Mouse (Mus musculus): ENCODE measurements around the gene Limd2.

Limd2 gene

GRCm38 (mm10) chr11:106173228-106173627, 12.6 kb upstream of the Limd2 start:
- DNase-seq (ENCODE audit: low spot score), result no peak

- no peak for DNase-seq (ENCODE audit: low spot score)
Observed at GRCm38 (mm10) chr11:106170807-106171206, 10.1 kb upstream of the Limd2 start.

- no peak for DNase-seq (ENCODE audit: low spot score)
Observed at GRCm38 (mm10) chr11:106167435-106167834, 6.8 kb upstream of the Limd2 start.

GRCm38 (mm10) chr11:106164601-106165180, 4.0 kb upstream of the Limd2 start:
- DNase-seq (ENCODE audit: low spot score), result no peak

- no peak for DNase-seq (ENCODE audit: low spot score)
Observed at GRCm38 (mm10) chr11:106163546-106163945, 2.9 kb upstream of the Limd2 start.

GRCm38 (mm10) chr11:106162237-106162636, 1.6 kb upstream of the Limd2 start:
- DNase-seq (ENCODE audit: low spot score), result no peak

GRCm38 (mm10) chr11:106159921-106160840, 479 bp downstream of the Limd2 start:
- peak; percentile 82 for DNase-seq (ENCODE audit: low spot score)

- DNase-seq (ENCODE audit: low spot score), result peak; percentile 48
Observed at GRCm38 (mm10) chr11:106159216-106159920, 1.3 kb downstream of the Limd2 start.

- no peak for DNase-seq (ENCODE audit: low spot score)
Observed at GRCm38 (mm10) chr11:106158930-106159215, 1.8 kb downstream of the Limd2 start.

GRCm38 (mm10) chr11:106158081-106158929, 2.4 kb downstream of the Limd2 start:
- DNase-seq (ENCODE audit: low spot score), result no peak

- DNase-seq (ENCODE audit: low spot score), result no peak
Observed at GRCm38 (mm10) chr11:106157154-106157553, 3.5 kb downstream of the Limd2 start.

GRCm38 (mm10) chr11:106156257-106156656, 4.4 kb downstream of the Limd2 start:
- no peak for DNase-seq (ENCODE audit: low spot score)

GRCm38 (mm10) chr11:106155761-106156160, 4.9 kb downstream of the Limd2 start:
- no peak for DNase-seq (ENCODE audit: low spot score)

GRCm38 (mm10) chr11:106154770-106155169, 5.9 kb downstream of the Limd2 start:
- no peak for DNase-seq (ENCODE audit: low spot score)

GRCm38 (mm10) chr11:106154091-106154490, 6.6 kb downstream of the Limd2 start:
- DNase-seq (ENCODE audit: low spot score), result no peak

GRCm38 (mm10) chr11:106152132-106152531, 8.5 kb downstream of the Limd2 start:
- no peak for DNase-seq (ENCODE audit: low spot score)

GRCm38 (mm10) chr11:106151219-106151618, 9.4 kb downstream of the Limd2 start:
- DNase-seq (ENCODE audit: low spot score), result peak; percentile 43

GRCm38 (mm10) chr11:106134580-106135528, 25.8 kb downstream of the Limd2 start:
- DNase-seq (ENCODE audit: low spot score), result peak; percentile 28

- DNase-seq (ENCODE audit: low spot score), result no peak
Observed at GRCm38 (mm10) chr11:106132516-106132915, 28.1 kb downstream of the Limd2 start.

- DNase-seq (ENCODE audit: low spot score), result no peak
Observed at GRCm38 (mm10) chr11:106129477-106129876, 31.2 kb downstream of the Limd2 start.

Data from yolk sac, embryonic 10.5 days (tissue).